Comparison of ENCODE assay signal across 12 mouse cellular contexts in the genomic region with DNA sequence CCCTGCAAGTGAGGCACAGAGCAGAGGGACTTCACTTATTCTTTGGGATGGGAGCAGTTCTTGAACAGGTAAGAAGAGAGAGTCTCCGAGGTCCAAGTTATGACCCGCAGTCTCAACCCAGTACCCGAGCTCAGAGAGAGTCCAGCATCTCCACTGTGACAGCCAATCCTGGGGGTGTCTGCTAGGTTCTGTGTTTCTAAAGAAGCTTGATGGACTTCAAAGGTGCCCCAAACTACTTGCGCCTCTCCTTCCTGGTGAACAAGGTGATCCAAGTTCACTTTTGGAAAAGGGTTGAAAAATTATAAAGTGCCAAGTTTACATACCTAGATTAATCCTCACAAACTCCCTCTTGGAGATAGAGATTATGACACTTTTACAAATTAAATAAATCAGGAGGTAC. TPM values are rescaled to one million over a fixed set of nuclear protein-coding genes. Genes with fewer than 3 reads are reported as not detected.
DNase-seq lines count a peak whose midpoint lies in the region; ATAC-seq and TF ChIP-seq lines count a peak whose summit lies in the region.
"Had no signal": no experiment of that assay in that cellular context is flagged by ENCODE, and none has a peak within 500 bp of the region (broad histone marks: within the 10 kb centered on the region; RNA-seq: fewer than 3 reads in every experiment).

A gene (minus strand): TSS at position 101 of the 400 bp plus-strand sequence.

- DNase-seq in cerebellum, adult 2 months, result no peak
- no peak for DNase-seq in cerebellum, adult 8-10 months
- no peak for DNase-seq in neural tube, embryonic 11.5 days (ENCODE audit: low spot score)
- no peak for DNase-seq in neural tube, embryonic 10.5 days (ENCODE audit: extremely low spot score, low spot score)
- DNase-seq in T-cell, adult 2 months (ENCODE audit: low spot score), result no peak
- DNase-seq in cerebellum, postnatal 25 days, result no peak
- DNase-seq: kidney, postnatal 10 days; lung, adult 18-20 months had no signal

- H3K4me1 ChIP-seq in cerebellum, adult 2 months (ENCODE audit: control insufficient read depth, insufficient read depth, low read length), result no peaks in the 10 kb centered on the region; the same call in 1 of the 2 replicates
- H3K4me1 ChIP-seq in neural tube, embryonic 11.5 days (ENCODE audit: control insufficient read depth, insufficient read depth, low read length), result peaks cover 4% of the 10 kb centered on the region
- peaks cover 10% of the 10 kb centered on the region for H3K4me1 ChIP-seq in limb, embryonic 12.5 days (replicated peaks)
- no peaks in the 10 kb centered on the region; the same call in 1 of the 2 replicates for H3K4me1 ChIP-seq in neural tube, embryonic 14.5 days (ENCODE audit: control insufficient read depth, insufficient read depth, low read length)

- no peak for TF ChIP-seq POLR2A in cerebellum, adult 2 months (IDR thresholded peaks at IDR 0.05; ENCODE audit: borderline replicate concordance, insufficient read depth, low read length)

- 90% methylated on average over 4 of the region's 4 CpGs for WGBS in cerebellum, adult 2 months
- WGBS in neural tube, embryonic 11.5 days, result 79% methylated on average over 4 of the region's 4 CpGs
- WGBS in limb, embryonic 12.5 days, result 87% methylated on average over 4 of the region's 4 CpGs
- WGBS in neural tube, embryonic 14.5 days, result 82% methylated on average over 4 of the region's 4 CpGs

- no peak within 1 kb of the TSS for H3K4me3 ChIP-seq in cerebellum, adult 2 months (replicated peaks; ENCODE audit: insufficient read depth, low read depth, low read length)
- H3K4me3 ChIP-seq in neural tube, embryonic 11.5 days (ENCODE audit: low read depth, low read length), result no peak within 1 kb of the TSS
- H3K4me3 ChIP-seq in limb, embryonic 12.5 days (replicated peaks), result no peak within 1 kb of the TSS
- no peak within 1 kb of the TSS for H3K4me3 ChIP-seq in neural tube, embryonic 14.5 days (ENCODE audit: low read depth, low read length)
- H3K4me3 ChIP-seq: megakaryocyte, embryonic 14.5 days had no signal

- peak within 1 kb of the TSS; percentile 44; the same call in 1 of the 2 replicates for H3K9ac ChIP-seq in neural tube, embryonic 11.5 days (ENCODE audit: low read length)
- H3K9ac ChIP-seq in limb, embryonic 12.5 days (replicated peaks), result peak within 1 kb of the TSS; percentile 32; the same call in 1 of the 2 replicates
- 0 out of 2 replicates have a peak within 1 kb of the TSS, but pooled peaks have one; percentile 29 for H3K9ac ChIP-seq in neural tube, embryonic 14.5 days (replicated peaks; ENCODE audit: low read depth, low read length)

- no peak within 1 kb of the TSS for H3K27ac ChIP-seq in cerebellum, adult 2 months (ENCODE audit: insufficient read depth, low read length)
- no peak within 1 kb of the TSS for H3K27ac ChIP-seq in neural tube, embryonic 11.5 days (ENCODE audit: low read depth, low read length)
- no peak within 1 kb of the TSS for H3K27ac ChIP-seq in limb, embryonic 12.5 days
- no peak within 1 kb of the TSS for H3K27ac ChIP-seq in neural tube, embryonic 14.5 days (ENCODE audit: low read depth, low read length)

- no peak for TF ChIP-seq CTCF in cerebellum, adult 2 months (IDR thresholded peaks at IDR 0.05; ENCODE audit: borderline replicate concordance, insufficient read depth, low read depth, low read length)

- no peaks in the 10 kb centered on the region for H3K9me3 ChIP-seq in neural tube, embryonic 11.5 days (ENCODE audit: control insufficient read depth, low read length)
- no peaks in the 10 kb centered on the region for H3K9me3 ChIP-seq in limb, embryonic 12.5 days
- no peaks in the 10 kb centered on the region for H3K9me3 ChIP-seq in neural tube, embryonic 14.5 days (ENCODE audit: control insufficient read depth, low read length)
- H3K9me3 ChIP-seq: megakaryocyte, embryonic 14.5 days had no signal

- H3K36me3 ChIP-seq in neural tube, embryonic 11.5 days (ENCODE audit: control insufficient read depth, insufficient read depth, low read length), result no peaks in the 10 kb centered on the region
- H3K36me3 ChIP-seq in limb, embryonic 12.5 days, result no peaks in the 10 kb centered on the region
- no peaks in the 10 kb centered on the region for H3K36me3 ChIP-seq in neural tube, embryonic 14.5 days (ENCODE audit: control insufficient read depth, insufficient read depth, low read length)

- no peak for ATAC-seq in neural tube, embryonic 11.5 days (ENCODE audit: insufficient read depth, low FRiP score, low TSS enrichment)
- no peak for ATAC-seq in limb, embryonic 12.5 days (ENCODE audit: insufficient number of reproducible peaks, insufficient read depth, low FRiP score, low TSS enrichment, low read depth)
- no peak for ATAC-seq in neural tube, embryonic 14.5 days (ENCODE audit: low read depth)

- peak within 1 kb of the TSS; percentile 24 for H3K4me2 ChIP-seq in neural tube, embryonic 11.5 days (ENCODE audit: low read depth)
- peak within 1 kb of the TSS; percentile 18 for H3K4me2 ChIP-seq in limb, embryonic 12.5 days
- peak within 1 kb of the TSS; percentile 6; the same call in 1 of the 2 replicates for H3K4me2 ChIP-seq in neural tube, embryonic 14.5 days (ENCODE audit: low read depth, low read length)

- H3K27me3 ChIP-seq in cerebellum, adult 2 months (ENCODE audit: control insufficient read depth, insufficient read depth, low read length), result no peaks in the 10 kb centered on the region
- no peaks in the 10 kb centered on the region for H3K27me3 ChIP-seq in neural tube, embryonic 11.5 days (ENCODE audit: control insufficient read depth, insufficient read depth, low read length)
- H3K27me3 ChIP-seq in limb, embryonic 12.5 days, result no peaks in the 10 kb centered on the region; the same call in 1 of the 2 replicates
- H3K27me3 ChIP-seq in neural tube, embryonic 14.5 days (ENCODE audit: control insufficient read depth, insufficient read depth, low read length), result no peaks in the 10 kb centered on the region

RNA-seq across cellular contexts. Expression of the gene that starts here (rescaled TPM):
- polyA plus RNA-seq in cerebellum, adult 2 months (2012; rRNA removed), result 11.3 and 11.6 TPM in 2 replicates
- polyA plus RNA-seq in neural tube, embryonic 11.5 days (2014; fragmentation: Nextera tagmentation; extraction: Ambion mirVana), result 0.12 and 0.15 TPM in 2 replicates
- 0.04 TPM in 2 replicates for polyA plus RNA-seq in limb, embryonic 12.5 days (2016; fragmentation: Nextera tagmentation; extraction: Ambion mirVana)
- polyA plus RNA-seq in neural tube, embryonic 14.5 days (2014; fragmentation: Nextera tagmentation; extraction: Ambion mirVana), result 0.46 and 0.60 TPM in 2 replicates
- polyA plus RNA-seq: limb, embryonic 11.5 days had no signal
